Mouse (Mus musculus) layer of hippocampus, adult 8-10 months (tissue): ENCODE measurements at regions not wholly inside any gene's neighbourhood (a gene's known extent, or its start where the extent isn't known, plus 50 kb on each side); places are given as distances from the start of the nearest gene placed in this dataset.

ENCODE experiments used
- DNase-seq, 2 experiments: peaks; one replicate each; pipeline ENCODE4 v3.0.0; 2022; ENCODE audit warnings: low spot score in 2 of 2

DNA sequence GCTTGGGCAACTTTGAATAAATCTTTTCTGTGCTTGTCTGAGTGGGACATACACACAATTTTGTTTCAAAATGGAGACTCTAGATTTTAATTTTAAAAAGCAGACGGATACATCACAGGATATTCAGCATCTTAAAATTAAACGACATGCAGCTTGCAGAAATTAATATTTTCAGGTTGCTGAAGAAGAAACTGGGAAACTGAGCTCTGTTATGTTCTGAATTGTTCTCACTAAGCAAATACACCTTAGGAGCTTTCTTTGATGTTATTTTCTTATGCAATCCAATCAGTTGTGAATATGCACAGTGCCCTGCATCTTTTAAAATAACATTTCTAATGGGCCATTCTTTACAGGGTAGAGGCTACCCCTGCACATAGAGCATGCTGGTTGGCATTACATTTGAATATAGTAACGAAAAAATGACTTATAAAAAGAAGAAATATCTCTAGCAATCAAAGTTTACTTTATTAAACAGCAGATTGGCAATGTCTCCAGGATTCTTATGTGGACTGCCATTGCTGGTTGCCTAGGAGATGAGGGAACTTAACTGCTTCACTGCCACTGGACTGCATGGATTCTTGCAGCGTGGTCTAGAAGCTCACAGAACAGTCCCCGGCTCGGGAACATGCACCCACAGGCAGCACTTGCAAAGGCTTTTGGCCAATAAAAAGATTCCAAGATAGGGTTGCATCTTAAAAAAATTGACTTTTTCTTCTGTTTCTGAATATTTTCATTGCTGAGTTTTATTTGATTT is 279.7 kb downstream of the Sox11 start:
- DNase-seq: no peak

DNA sequence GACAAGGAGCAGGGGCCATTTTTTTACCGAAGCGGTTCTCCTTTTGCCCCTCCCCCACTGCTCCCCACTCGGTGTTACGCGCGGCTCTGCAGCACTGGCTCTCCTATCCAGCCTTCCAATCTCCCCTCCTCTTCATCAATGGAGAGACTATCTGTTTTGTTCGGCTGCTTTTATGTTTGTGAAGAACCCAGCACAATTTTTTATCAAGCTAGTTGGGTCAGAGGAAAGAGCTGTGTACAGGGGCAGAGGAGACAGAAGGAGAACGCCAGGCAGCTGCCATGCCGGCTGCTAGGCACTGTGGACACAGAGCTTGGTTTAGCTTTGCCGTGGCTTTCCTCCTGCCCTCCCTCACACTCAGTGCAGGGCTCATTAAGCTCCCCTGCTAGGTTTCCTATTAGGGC is 280.3 kb downstream of the Sox11 start:
- DNase-seq: peak in 1 of 2 experiments; percentile 17

DNA sequence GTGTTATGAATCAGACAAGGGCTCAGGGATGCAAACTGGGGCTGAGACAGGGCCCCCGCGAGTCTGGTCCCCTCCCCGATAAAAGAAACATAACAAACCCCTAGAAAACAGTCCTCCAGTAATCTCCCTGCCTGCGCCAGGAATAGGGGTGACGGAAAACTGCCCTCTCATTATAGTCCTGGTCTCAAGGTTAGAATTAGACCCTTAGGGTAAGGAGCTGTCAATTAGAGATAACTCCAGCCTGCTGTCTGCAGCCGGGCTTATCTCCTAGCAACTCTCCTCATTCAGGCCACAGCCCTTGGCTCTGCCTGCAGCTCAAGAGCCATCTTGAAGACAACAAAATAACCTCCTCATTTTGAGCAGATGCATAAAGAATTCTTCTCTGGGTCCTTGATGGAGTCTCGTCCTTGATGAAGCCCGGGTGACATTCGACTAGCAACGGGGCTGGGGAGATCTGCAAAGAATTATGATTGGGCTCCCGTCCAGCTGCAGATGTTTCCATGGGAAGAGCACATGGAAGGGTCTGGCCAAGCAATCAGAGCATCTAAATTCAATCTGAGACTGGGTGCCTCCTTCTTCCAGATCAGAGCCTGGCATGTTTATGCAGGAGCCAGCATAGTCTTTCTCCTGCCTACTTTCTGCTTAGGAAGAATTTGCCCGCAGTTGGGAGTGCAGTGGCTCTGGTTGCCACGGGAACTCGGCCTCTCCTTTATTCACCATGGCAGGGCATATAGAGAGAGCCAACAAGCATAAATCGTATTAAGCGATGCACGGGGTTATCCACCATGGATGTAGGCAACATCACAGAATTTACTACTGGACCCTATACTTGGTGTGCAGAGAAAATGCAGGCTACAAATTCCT is 281.2 kb downstream of the Sox11 start:
- DNase-seq: peak in 1 of 2 experiments; percentile 28

DNA sequence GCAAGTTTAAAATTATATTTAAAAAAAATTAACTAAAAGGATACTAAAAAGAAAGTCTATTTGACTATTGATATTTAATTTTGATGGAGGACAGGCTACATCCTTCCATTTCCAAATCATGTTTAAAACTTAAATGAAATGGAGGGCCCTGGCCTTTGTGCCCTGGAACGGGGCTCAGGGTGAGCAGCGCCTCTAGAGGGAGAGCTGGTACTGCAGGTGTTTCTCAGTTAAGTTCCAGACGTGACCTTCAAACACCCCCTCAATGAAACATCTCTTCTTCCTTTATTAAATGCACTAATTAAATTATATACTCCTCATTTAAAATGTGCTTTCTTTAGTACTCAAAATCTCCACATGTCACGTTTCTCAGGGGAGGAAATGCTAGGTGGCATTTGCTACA is 282.5 kb downstream of the Sox11 start:
- DNase-seq: no peak

DNA sequence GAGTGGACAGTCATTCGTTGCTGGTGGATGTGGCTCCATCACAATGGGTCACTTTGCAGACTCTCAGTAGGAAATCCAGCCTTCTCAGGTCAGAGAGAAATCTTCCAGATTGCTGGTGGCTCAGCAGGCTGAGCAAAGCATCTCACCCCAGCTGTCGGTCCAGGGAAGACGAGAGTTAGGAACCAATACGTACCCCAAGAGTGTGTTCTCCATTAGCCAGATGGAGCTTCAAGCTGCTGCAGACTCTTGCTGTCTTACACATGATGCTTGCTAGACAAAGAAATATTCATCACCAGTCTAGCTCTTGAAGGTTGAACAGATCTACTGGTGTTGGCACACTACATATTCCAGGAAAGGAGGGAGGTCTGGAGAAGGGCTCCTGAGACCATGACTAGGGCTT is 288.0 kb downstream of the Sox11 start:
- peak; percentile 44 to 48 for DNase-seq

DNA sequence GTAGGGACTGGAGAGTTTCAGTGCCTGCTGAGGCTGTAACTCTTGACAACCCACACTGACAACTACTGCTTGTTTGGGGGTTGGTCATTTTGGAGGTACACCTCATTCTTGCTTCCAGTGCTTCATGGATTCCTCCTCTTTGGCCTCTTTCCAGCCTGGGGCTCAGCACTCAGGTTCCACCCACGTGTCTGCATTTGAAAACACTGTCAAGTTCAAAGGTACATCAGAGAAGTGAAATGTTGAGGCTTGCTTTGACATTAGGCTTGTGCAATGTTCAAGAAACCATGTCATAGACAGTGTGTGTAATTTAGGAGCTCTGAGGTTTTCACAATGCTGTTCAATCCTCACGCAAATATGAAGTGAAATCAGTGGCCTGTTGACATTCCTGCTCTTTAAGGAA is 304.5 kb downstream of the Sox11 start:
- no peak for DNase-seq

DNA sequence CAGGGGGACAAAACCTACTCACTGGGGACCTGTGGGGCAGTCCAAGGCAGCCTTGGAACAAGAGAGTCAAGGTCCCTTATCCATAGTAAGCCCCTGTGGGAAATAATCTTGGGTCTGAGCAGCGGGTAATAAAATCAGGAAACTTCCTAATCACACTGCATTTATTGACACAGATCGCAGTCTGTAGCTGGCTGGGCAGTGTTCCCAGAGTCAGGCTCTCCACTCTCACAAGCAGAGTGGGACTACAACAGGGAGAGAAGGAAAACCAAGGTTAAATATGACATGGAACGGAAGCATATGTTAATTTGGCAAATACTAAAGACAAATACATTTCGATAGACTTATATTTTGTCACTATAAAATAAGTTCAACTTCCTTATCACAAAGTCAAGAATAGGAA is 322.6 kb downstream of the Sox11 start:
- DNase-seq: no peak

DNA sequence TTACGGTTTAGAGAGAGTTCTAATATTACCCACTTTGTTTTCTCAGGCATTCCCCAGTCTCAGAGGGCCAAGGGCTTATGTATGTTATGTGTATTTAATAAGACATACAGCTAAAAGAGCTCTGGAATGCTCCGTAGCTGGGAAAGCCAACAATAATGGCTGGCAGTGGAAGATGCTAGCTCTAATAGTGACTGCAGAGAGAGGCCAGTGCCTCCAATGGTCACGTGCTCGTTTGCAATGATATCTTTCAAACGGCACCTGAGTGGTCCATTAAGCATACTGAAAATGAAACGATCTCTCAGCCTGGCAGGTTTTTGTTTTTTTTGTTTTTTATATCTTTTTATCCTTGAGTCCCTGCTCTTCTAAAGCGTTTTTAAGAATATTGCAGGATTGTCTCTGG is 324.0 kb downstream of the Sox11 start:
- DNase-seq: no peak

DNA sequence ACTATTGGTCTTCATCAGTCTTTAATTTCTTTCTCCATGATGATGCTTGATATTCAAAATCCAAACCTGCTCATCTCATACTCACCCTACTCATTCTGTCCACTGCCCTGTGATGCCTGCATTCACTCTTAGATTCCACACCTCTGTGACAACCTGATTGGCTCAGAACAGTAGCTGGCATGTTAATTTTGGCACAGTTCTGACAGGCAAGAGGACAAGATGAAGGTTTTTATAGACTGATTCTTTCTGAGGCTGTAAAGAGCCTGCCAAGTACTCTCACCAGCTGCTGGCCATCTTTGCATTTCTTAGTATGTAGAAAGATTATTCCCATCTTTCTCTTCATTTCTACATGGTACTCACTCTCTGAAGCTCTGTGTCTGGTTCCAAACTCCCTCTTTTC is 343.1 kb downstream of the Sox11 start:
- DNase-seq: no peak

DNA sequence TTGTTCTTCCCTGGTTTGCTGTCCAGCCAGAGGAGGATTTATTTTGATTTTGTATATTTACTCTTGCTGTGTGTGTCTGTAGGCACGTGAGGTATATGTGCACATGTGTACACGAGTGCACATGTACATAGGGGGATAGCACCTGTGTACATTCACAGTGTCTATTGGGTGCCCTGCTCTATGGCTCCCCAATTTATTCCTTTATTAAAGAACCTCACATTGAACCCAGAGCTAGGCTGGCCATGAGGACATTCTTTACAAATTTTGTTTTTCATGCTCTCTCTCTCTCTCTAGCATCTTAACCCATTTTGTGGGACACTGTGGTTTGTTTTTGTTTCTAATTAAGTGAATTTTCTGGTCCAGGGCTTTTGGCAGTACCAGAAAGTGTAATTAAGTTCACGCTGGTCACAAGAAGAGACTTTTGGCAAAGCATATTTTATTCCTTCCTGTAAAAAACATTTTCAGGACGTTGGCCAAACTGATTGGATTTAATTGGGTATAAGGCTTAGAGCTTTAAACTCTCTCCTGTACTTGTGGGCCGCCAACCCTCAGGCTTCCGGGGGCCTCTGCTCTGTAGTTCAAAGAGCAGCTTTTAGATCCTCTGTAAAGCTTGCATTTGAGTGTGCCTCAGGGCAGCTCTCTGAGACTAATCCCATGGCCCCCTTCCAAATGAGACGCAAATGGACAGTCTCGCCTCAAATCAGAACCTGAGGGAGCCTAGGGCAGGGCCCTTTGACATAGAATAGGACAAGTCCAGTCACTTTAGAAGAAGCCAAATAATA is 365.9 kb downstream of the Sox11 start:
- no peak for DNase-seq

DNA sequence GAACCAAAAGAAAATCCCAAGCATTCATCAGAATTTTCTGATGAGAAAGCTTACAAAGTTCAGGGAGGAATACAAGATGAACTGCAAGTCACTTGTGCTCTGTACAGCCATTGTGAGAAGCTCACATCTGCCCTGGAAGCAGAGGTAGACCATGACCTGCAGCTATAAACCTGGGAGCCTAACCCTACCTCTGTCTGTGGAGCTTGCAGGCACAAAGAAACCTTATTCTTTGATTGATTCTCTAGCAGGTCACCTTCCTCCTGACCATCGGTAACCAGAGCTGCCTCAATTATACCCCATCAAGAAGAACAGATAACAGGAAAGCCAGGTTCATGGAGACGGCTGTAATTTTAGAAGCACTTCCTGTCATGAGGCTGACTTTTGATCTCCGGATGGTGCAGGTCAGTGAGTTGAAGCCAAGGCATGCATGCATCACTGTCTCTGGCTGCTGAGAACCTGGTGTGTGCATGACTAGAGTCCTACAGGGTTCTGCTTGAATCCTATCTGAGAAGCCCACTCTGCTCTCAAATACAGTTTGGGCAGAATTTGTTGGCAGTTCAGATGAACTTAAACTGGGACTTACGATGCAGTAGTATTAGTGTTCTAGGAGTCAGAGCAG is 369.8 kb downstream of the Sox11 start:
- DNase-seq: no peak

DNA sequence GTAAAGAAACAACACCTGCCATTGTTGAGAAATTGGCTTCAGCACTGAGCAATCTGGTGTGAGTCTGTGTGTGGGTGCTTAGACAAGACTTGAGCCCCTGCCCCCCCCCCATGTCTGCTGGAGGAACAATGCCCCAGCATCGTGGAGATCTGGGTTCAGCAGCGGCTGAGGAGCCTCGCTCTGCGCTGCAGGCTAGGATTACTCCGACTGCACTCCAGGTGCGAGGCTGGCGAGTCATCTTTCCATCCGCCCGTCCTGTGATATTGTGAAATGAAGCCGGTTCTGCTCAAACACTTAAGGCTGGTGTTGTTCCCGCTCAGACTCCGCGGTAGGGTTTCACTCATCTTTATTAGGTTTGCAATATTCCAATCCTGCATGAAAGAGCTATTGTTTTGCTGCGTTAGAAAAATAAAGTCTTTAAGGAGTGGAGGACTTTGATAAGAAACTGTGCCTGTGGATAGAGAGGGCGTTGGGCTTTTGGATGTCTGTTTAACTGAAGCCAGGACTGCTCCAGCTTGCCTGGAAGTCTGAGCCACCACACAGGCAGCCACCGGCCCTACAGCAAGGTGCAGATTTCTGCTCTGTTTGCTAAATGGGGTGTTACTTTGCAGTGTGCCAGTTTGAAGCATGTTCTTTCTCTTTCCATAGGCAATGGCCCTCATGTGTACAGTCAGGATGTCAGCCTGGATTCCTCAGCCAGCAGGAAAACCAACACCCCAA is 375.2 kb downstream of the Sox11 start:
- no peak for DNase-seq

DNA sequence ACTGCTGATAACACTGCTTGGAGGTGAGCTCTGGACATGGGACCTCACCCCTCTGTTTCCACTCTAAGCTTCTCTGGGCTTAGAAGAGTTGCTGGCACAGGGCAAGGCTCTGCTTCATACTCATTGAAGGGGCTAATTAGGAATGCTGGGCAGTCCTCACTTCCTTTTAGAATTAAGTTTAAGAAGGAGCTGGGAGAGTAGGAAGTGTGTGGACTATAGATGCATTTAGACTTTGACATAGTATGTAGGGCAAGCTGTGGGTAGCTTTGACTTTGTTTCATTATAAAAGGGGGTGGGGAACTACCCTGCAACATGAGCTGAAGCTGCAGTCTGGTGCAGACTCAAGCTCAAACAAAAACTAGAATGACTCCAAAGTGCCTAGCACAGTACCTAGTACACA is 378.5 kb downstream of the Sox11 start:
- no peak for DNase-seq

DNA sequence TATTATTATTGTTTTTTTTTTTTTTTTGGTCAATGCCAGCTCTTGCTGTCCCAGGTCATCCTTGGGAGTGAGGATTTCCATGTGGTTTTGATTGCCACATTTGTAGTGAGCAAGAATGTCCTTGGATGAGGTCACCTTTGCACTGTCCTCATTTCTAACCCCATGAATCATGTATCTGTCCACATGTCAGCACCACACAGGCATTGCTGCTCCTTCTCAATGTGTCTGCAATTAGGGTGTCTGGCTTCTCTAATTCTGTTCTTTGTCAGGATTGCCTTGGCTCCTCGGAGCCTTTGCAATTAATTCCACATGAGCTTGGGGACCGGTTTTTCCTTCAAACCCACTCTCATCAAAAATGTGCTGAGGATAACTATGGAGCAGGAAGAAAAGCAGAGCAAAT is 402.5 kb downstream of the Sox11 start:
- DNase-seq: no peak

DNA sequence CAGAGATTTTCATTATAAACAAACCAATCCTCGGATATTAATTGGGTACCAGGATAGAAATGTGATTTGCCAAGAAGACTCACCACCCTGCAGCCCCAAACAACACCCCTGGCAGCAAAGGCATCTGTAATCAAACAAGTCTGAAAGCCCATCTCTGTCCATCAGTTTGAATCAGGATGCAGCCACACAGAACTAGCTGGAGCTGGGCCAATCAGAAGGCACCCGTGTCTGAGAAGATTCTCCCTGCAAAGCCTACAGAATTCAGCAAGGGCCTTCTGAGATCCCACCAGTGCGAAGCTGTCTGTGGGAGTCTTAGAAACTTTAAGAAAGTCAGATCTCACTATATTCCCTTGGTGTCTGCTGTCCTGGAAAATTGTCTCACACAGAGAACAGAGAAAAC is 404.5 kb downstream of the Sox11 start:
- no peak for DNase-seq

DNA sequence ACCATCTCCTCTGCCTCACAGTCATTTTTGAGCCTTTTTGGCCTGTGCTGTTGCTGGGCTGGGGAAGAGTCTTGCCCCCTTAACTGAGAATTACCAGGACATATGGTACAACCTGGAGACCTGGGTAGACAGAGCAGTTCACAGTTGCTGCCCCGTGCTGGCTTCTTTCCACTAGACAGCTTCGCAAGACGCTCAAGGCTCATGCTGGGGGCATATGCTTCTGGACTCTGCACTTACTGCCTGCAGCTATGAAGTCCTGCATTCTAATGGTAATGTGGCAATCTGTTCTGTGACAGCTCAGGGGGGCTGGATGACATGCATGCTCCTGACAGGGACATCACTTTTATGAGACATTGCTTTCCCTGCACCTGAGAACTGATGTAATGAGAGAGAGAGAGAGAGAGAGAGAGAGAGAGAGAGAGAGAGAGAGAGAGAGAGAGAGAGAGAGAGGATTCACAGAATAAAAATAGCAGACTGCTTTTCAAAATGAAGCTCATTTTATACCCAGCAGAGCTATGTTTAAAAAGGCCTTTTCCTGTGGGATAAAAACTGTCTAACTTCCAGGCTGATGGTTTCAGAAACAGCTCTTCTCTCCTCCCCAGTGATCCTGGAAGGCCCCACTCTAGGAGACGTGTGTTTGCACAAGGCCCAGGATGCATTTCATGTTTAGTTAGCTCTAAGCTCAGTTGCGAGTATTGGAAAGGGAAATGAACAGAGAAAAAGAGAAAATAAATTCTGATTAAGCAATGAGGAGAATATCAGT is 405.5 kb downstream of the Sox11 start:
- no peak for DNase-seq

DNA sequence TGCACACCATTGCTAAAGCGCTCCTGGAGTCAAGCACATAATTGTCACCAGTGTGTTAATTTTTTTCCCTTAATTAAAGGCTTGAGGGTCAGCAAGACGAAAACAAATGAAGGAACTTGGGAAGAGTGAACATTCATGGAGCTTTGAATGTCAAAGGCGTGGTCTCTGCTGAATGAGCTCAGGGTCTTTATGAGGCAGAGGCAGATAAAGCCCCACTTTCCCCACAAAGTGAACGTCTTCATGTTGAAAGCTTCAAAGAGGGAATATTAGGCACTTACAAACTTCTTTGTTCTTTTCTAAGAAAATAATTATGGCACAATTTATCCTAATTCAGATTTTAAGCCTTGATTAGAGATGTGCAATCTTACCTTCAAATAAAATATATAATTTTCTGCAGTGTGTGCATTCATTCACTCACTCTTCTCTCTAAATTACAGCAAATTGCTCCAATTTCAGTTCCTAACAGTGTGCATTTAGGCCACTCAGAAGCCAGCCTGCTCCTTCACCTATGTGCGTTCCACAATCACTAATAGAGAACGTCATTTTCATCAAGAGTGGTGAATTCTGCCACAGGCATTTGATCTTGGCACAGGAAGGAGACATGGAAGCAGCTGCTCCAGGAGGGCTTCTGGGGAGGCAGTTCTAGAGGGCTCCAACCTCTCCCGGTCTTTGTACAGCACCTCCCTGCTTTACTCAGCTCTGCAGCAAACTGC is 412.1 kb downstream of the Sox11 start:
- no peak for DNase-seq

DNA sequence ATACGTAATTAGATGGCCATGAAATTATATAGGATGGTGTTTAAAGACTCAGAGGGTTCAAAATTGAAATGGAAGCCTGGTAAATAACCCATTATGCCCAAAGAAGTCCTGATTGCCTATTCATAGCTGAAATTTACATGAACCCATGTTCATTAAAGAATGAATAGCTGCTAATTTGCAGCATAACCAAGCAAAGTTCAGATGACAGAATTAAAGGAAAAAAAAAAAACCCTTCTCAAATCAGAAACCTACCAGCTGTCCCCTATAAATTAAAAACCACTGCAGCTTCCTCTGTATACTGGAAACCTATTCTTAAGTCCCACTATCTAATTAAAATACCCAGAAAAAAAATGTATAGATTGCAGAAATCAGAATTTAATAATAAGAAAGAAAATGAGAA is 436.2 kb downstream of the Sox11 start:
- no peak for DNase-seq

DNA sequence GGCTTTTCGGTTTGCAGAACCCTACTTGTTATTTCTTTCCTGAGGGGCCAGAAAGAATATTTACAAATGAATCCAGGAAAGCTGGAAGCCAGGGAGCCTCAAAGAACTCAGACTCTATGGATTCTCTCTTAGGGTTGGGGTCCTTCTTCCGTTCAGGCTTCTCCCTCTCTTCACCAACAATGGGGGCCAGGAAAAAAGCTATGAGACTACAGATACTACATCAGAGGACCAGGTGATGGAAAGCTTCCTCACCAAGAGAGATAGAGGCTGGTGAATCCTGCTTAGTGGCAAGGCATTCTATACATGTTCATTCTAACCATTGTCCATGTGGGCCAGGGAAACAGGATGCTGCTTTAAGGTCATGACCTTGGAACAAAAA is 434.9 kb downstream of the Cmpk2 start:
- DNase-seq: no peak
